Mouse (Mus musculus): ENCODE results near the gene Olfr938. TPM values are rescaled to one million over a fixed set of nuclear protein-coding genes. Genes with fewer than 3 reads are reported as not detected.

The Olfr938 gene
- not detected in 2 replicates for polyA plus RNA-seq (2015; fragmentation: Nextera tagmentation; extraction: Ambion mirVana)

GRCm38 (mm10) chr9:39078787-39079186 is at the start of gene Olfr938:
TSS of gene Olfr938 (minus strand) at chr9:39078887.
- Histone ChIP-seq H3K9me3 (replicated peaks) (no peaks in the 10 kb centered on the region), H3K4me2 (no peak within 1 kb of the TSS), H3K4me1 (replicated peaks) (no peaks in the 10 kb centered on the region), H3K27me3 (no peaks in the 10 kb centered on the region), H3K9ac (no peak within 1 kb of the TSS), H3K4me3 (replicated peaks) (no peak within 1 kb of the TSS), H3K27ac (replicated peaks) (no peak within 1 kb of the TSS), H3K36me3 (replicated peaks) (no peaks in the 10 kb centered on the region)
- WGBS (ENCODE audit: insufficient replicate concordance), result 60% methylated on average over 2 of the region's 2 CpGs
- ATAC-seq (ENCODE audit: insufficient read depth), result no peak

GRCm38 (mm10) chr9:39127831-39128230 is 49.1 kb upstream of the Olfr938 start, which contains the start of gene Olfr27:
TSS of gene Olfr27 (plus strand) at chr9:39128131.
- Histone ChIP-seq H3K9me3 (replicated peaks) (no peaks in the 10 kb centered on the region), H3K4me2 (no peak within 1 kb of the TSS), H3K9ac (no peak within 1 kb of the TSS), H3K4me1 (replicated peaks) (no peaks in the 10 kb centered on the region), H3K27ac (replicated peaks) (no peak within 1 kb of the TSS), H3K4me3 (replicated peaks) (no peak within 1 kb of the TSS), H3K36me3 (replicated peaks) (no peaks in the 10 kb centered on the region), H3K27me3 (no peaks in the 10 kb centered on the region)
- ATAC-seq (ENCODE audit: insufficient read depth), result no peak

GRCm38 (mm10) chr9:39127326-39127725 is 48.6 kb upstream of the Olfr938 start:
- H3K9me3 ChIP-seq (replicated peaks), result no peaks in the 10 kb centered on the region
- WGBS (ENCODE audit: insufficient replicate concordance), result 67% methylated on average over 1 of the region's 1 CpGs
- no peaks in the 10 kb centered on the region for H3K4me1 ChIP-seq (replicated peaks)
- no peak overlapping the region for H3K9ac ChIP-seq
- no peak overlapping the region for H3K27ac ChIP-seq (replicated peaks)
- ATAC-seq (ENCODE audit: insufficient read depth), result no peak
- no peaks in the 10 kb centered on the region for H3K27me3 ChIP-seq
- no peaks in the 10 kb centered on the region for H3K36me3 ChIP-seq (replicated peaks)
- H3K4me2 ChIP-seq, result no peak overlapping the region
- no peak overlapping the region for H3K4me3 ChIP-seq (replicated peaks)

- Histone ChIP-seq H3K4me1 (replicated peaks) (no peaks in the 10 kb centered on the region), H3K4me2 (no peak within 1 kb of the TSS), H3K9me3 (replicated peaks) (no peaks in the 10 kb centered on the region), H3K27me3 (no peaks in the 10 kb centered on the region), H3K36me3 (replicated peaks) (no peaks in the 10 kb centered on the region), H3K4me3 (replicated peaks) (no peak within 1 kb of the TSS), H3K27ac (replicated peaks) (no peak within 1 kb of the TSS), H3K9ac (no peak within 1 kb of the TSS)
- ATAC-seq (ENCODE audit: insufficient read depth), result no peak
- 60% methylated on average over 1 of the region's 1 CpGs for WGBS (ENCODE audit: insufficient replicate concordance)
These were observed 13.8 kb downstream of the Olfr938 start, which contains the start of gene Olfr937 for GRCm38 (mm10) chr9:39064851-39065250. TSS of gene Olfr937 (minus strand) at chr9:39064951.

Small RNAs within 50 kb of the gene (microRNA-seq; reads per million reads assigned to microRNA genes)
- gene Gm25032, result not detected
- gene Gm25529, result not detected

Other genes starting within 250 kb of the Olfr938 start
- not detected in 2 replicates for gene Olfr924, start 234.4 kb downstream of the Olfr938 start, polyA plus RNA-seq (2015; fragmentation: Nextera tagmentation; extraction: Ambion mirVana)
- gene Olfr26, start 223.8 kb downstream of the Olfr938 start, polyA plus RNA-seq (2015; fragmentation: Nextera tagmentation; extraction: Ambion mirVana), result not detected in 2 replicates
- not detected in 2 replicates for gene Olfr926, start 201.8 kb downstream of the Olfr938 start, polyA plus RNA-seq (2015; fragmentation: Nextera tagmentation; extraction: Ambion mirVana)
- gene Olfr930, start 149.1 kb downstream of the Olfr938 start, polyA plus RNA-seq (2015; fragmentation: Nextera tagmentation; extraction: Ambion mirVana), result not detected in 2 replicates
- not detected in 2 replicates for gene Olfr933, start 106.6 kb downstream of the Olfr938 start, polyA plus RNA-seq (2015; fragmentation: Nextera tagmentation; extraction: Ambion mirVana)
- not detected in 2 replicates for gene Olfr934, start 90.6 kb downstream of the Olfr938 start, polyA plus RNA-seq (2015; fragmentation: Nextera tagmentation; extraction: Ambion mirVana)
- not detected in 2 replicates for gene Olfr935, start 79.2 kb downstream of the Olfr938 start, polyA plus RNA-seq (2015; fragmentation: Nextera tagmentation; extraction: Ambion mirVana)
- gene Olfr146, start 55.5 kb downstream of the Olfr938 start, polyA plus RNA-seq (2015; fragmentation: Nextera tagmentation; extraction: Ambion mirVana), result not detected in 2 replicates
- not detected in 2 replicates for gene Olfr937, start 13.9 kb downstream of the Olfr938 start, polyA plus RNA-seq (2015; fragmentation: Nextera tagmentation; extraction: Ambion mirVana)
- not detected in 2 replicates for gene Olfr27, start 49.2 kb upstream of the Olfr938 start, polyA plus RNA-seq (2015; fragmentation: Nextera tagmentation; extraction: Ambion mirVana)
- not detected in 2 replicates for gene Olfr943, start 87.4 kb upstream of the Olfr938 start, polyA plus RNA-seq (2015; fragmentation: Nextera tagmentation; extraction: Ambion mirVana)
- gene Olfr944, start 123.0 kb upstream of the Olfr938 start, polyA plus RNA-seq (2015; fragmentation: Nextera tagmentation; extraction: Ambion mirVana), result not detected in 2 replicates
- not detected in 2 replicates for gene Olfr1537, start 171.1 kb upstream of the Olfr938 start, polyA plus RNA-seq (2015; fragmentation: Nextera tagmentation; extraction: Ambion mirVana)
- gene Olfr945, start 197.9 kb upstream of the Olfr938 start, polyA plus RNA-seq (2015; fragmentation: Nextera tagmentation; extraction: Ambion mirVana), result not detected in 2 replicates
- gene Olfr948, start 247.2 kb upstream of the Olfr938 start, polyA plus RNA-seq (2015; fragmentation: Nextera tagmentation; extraction: Ambion mirVana), result not detected in 2 replicates